Mouse (Mus musculus) heart, adult 2 months (tissue): Measurements from ENCODE around the gene Pdzd7.

ENCODE experiments used
- CTCF ChIP-seq: fragments of 200-600 bp; IDR thresholded peaks from 2 replicates; pipeline ENCODE4 v1.8.1; 2022; ENCODE audit warnings: antibody characterized with exemption, mild to moderate bottlenecking, moderate library complexity
- EP300 ChIP-seq: fragments of 200-500 bp; IDR thresholded peaks from 2 replicates; pipeline ENCODE4 v1.6.1; 2011; ENCODE audit warnings: low read depth, low read length, control low read depth; ENCODE audit not compliant: insufficient read depth
- POLR2A ChIP-seq: fragments of 200-500 bp; IDR thresholded peaks from 2 replicates; pipeline ENCODE4 v1.6.1; 2011; ENCODE audit warnings: mild to moderate bottlenecking, low read depth, low read length, control low read depth; ENCODE audit not compliant: insufficient read depth

GRCm38 (mm10) chr19:45025937-45026568 is 19.5 kb downstream of the Pdzd7 start:
- TF ChIP-seq EP300 (no peak), POLR2A (no peak), CTCF (no peak)
